Mouse (Mus musculus) bone marrow, adult 2 months (tissue): ENCODE measurements at regions not wholly inside any gene's neighbourhood (a gene's known extent, or its start where the extent isn't known, plus 50 kb on each side); places are given as distances from the start of the nearest gene placed in this dataset.

Source experiments
- CTCF ChIP-seq: fragments of 200-500 bp; IDR thresholded peaks from 2 replicates; pipeline ENCODE4 v1.5.1; 2011; ENCODE audit warnings: low read length, control low read depth; ENCODE audit not compliant: control insufficient read depth, insufficient read depth
- POLR2A ChIP-seq: fragments of 200-500 bp; IDR thresholded peaks from 2 replicates; pipeline ENCODE4 v1.6.1; 2011; ENCODE audit warnings: low read depth, mild to moderate bottlenecking, control low read depth, low read length, borderline replicate concordance; ENCODE audit not compliant: control insufficient read depth

DNA sequence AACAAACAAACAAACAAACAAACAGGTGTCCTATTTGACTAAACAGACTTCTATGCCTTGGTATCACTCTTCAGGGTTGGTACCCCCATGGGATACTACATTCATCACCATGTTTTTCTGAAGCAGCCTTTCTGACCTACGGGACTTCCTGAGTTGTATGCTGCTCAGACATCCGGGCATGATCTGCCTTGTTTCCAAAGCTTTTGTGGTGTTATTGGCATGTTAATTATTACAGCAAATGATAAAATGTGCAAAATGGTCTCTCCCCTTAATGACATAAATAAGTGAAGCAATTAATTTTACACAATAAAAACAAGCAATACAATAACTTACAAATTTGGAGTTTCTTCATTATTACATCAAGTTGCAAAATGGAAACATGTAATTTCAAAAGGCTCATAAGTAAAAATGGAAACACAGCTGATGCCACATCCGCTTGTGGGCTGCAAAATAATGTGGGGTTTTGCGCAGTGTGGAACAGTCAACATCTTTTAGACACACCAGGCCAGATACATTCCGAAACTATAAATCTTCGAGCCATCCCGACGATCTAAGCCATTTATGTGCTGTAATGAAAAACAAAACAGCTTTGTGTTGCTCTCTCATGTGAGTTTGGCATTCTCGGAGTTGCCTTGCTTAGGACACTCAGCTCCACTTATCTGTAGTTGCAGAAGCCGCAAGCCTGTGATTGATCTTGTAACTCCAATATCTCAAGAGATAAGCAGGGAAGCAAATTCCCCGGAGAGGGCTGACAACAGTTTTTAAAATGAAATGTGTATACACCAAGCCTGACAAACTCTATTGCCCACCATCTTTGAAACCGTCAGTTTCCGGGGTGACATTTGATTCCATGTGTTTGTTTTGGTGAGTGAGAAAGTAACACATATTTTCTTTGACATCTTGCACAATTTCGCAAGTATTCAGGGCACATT, 121.3 kb downstream of the Cdca7 start:
- TF ChIP-seq POLR2A (no peak), CTCF (no peak)
